Mouse (Mus musculus) forebrain, embryonic 12.5 days (tissue): Measurements from ENCODE around the gene Cxadr. TPM values are rescaled to one million over a fixed set of nuclear protein-coding genes. Genes with fewer than 3 reads are reported as not detected.
A peak's percentile ranks its signal among the peaks of the same experiment; 100 is the strongest.

Source experiments
- ATAC-seq: fragments of 200-750 bp; cut with Nextera tagmentation; 2 replicates; pipeline ENCODE4 v1.8.0; 2017; ENCODE audit warnings: moderate TSS enrichment; ENCODE audit not compliant: low FRiP score
- H3K27ac ChIP-seq: fragments of 300-500 bp; sonication (generic); 2 replicates; pipeline ENCODE4 v1.5.1; 2016; ENCODE audit warnings: mild to moderate bottlenecking
- H3K27me3 ChIP-seq: fragments of 300-500 bp; sonication (generic); 2 replicates; pipeline ENCODE4 v1.6.1; 2016; ENCODE audit warnings: mild to moderate bottlenecking
- H3K36me3 ChIP-seq: fragments of 300-500 bp; sonication (generic); replicated peaks from 2 replicates; pipeline ENCODE4 v1.6.1; 2016; ENCODE audit warnings: mild to moderate bottlenecking
- H3K4me1 ChIP-seq: fragments of 300-500 bp; sonication (generic); 2 replicates; pipeline ENCODE4 v1.6.1; 2016
- H3K4me2 ChIP-seq: fragments of 300-500 bp; sonication (generic); 2 replicates; pipeline ENCODE4 v1.6.1; 2016; ENCODE audit warnings: mild to moderate bottlenecking, moderate library complexity
- H3K4me3 ChIP-seq: fragments of 300-500 bp; sonication (generic); replicated peaks from 2 replicates; pipeline ENCODE4 v1.5.1; 2016; ENCODE audit warnings: mild to moderate bottlenecking
- H3K9ac ChIP-seq: fragments of 300-500 bp; sonication (generic); 2 replicates; pipeline ENCODE4 v1.6.1; 2016; ENCODE audit warnings: mild to moderate bottlenecking
- H3K9me3 ChIP-seq: fragments of 300-500 bp; sonication (generic); 2 replicates; pipeline ENCODE4 v1.6.1; 2016
- WGBS: fragments of 180-500 bp; shearing (Covaris S2); methylation state at CpG from one replicate; pipeline ENCODE4 v1.1.7; 2016; 5-methylcytosine and 5-hydroxymethylcytosine counted together
- polyA plus RNA-seq: library from polyadenylated mRNA; unstranded; fragments of >200 nt; fragmentation: Nextera tagmentation; extraction: Ambion mirVana; gene quantifications from 2 replicates; pipeline ENCODE4 v1.2.1, GENCODE M21; 2016

The Cxadr gene
- polyA plus RNA-seq, 1 experiment from 2014 or later: 108 TPM

GRCm38 (mm10) chr16:78375821-78376691 is 74.8 kb downstream of the Cxadr start:
- Histone ChIP-seq H3K9ac (peak overlapping the region; percentile 86), H3K4me2 (peak overlapping the region; percentile 68), H3K4me3 (peak overlapping the region; percentile 91), H3K36me3 (0 out of 2 replicates have a peak, but pooled peaks cover 6% of the 10 kb centered on the region), H3K27ac (peak overlapping the region; percentile 66), H3K9me3 (no peaks in the 10 kb centered on the region), H3K4me1 (peaks cover 17% of the 10 kb centered on the region), H3K27me3 (0 out of 2 replicates have a peak, but pooled peaks cover 3% of the 10 kb centered on the region)
- WGBS: under 1% methylated on average over 81 of the region's 100 CpGs
- ATAC-seq: peak; percentile 74

- Histone ChIP-seq H3K4me3 (peak within 1 kb of the TSS; percentile 91), H3K36me3 (0 out of 2 replicates have a peak, but pooled peaks cover 4% of the 10 kb centered on the region), H3K9ac (peak within 1 kb of the TSS; percentile 86), H3K27ac (peak within 1 kb of the TSS; percentile 66), H3K4me1 (peaks cover 17% of the 10 kb centered on the region), H3K9me3 (no peaks in the 10 kb centered on the region), H3K27me3 (0 out of 2 replicates have a peak, but pooled peaks cover 3% of the 10 kb centered on the region), H3K4me2 (peak within 1 kb of the TSS; percentile 68)
- peak; percentile 97 for ATAC-seq
- 2% methylated on average over 55 of the region's 57 CpGs for WGBS
Observed at GRCm38 (mm10) chr16:78376745-78377570, 75.7 kb downstream of the Cxadr start, which contains the start of gene Btg3. TSS of gene Btg3 (minus strand) at chr16:78377192.

- Histone ChIP-seq H3K4me1 (peaks cover 17% of the 10 kb centered on the region), H3K36me3 (no peaks in the 10 kb centered on the region), H3K9me3 (no peaks in the 10 kb centered on the region), H3K27me3 (0 out of 2 replicates have a peak, but pooled peaks cover 3% of the 10 kb centered on the region), H3K9ac (no peak overlapping the region), H3K4me2 (no peak overlapping the region), H3K27ac (no peak overlapping the region), H3K4me3 (no peak overlapping the region)
- WGBS: 94% methylated on average over 5 of the region's 5 CpGs
- ATAC-seq: no peak
Observed at GRCm38 (mm10) chr16:78378493-78378892, 77.2 kb downstream of the Cxadr start.

GRCm38 (mm10) chr16:78389122-78389521 is 87.8 kb downstream of the Cxadr start:
- H3K9me3 ChIP-seq: no peaks in the 10 kb centered on the region
- no peak overlapping the region for H3K4me3 ChIP-seq
- WGBS: 73% methylated on average over 4 of the region's 4 CpGs
- no peak overlapping the region for H3K4me2 ChIP-seq
- H3K27me3 ChIP-seq: no peaks in the 10 kb centered on the region
- no peaks in the 10 kb centered on the region; the same call in 1 of the 2 replicates for H3K4me1 ChIP-seq
- no peak overlapping the region for H3K27ac ChIP-seq
- no peaks in the 10 kb centered on the region for H3K36me3 ChIP-seq
- no peak overlapping the region for H3K9ac ChIP-seq
- ATAC-seq: no peak

GRCm38 (mm10) chr16:78389986-78390385 is 88.7 kb downstream of the Cxadr start:
- ATAC-seq: no peak
- no peaks in the 10 kb centered on the region; the same call in 1 of the 2 replicates for H3K4me1 ChIP-seq

GRCm38 (mm10) chr16:78391354-78391753 is 90.1 kb downstream of the Cxadr start:
- H3K4me2 ChIP-seq: no peak overlapping the region
- H3K4me3 ChIP-seq: no peak overlapping the region
- H3K36me3 ChIP-seq: no peaks in the 10 kb centered on the region
- H3K9me3 ChIP-seq: no peaks in the 10 kb centered on the region
- ATAC-seq: no peak
- no peak overlapping the region for H3K27ac ChIP-seq
- no peak overlapping the region for H3K9ac ChIP-seq
- no peaks in the 10 kb centered on the region; the same call in 1 of the 2 replicates for H3K4me1 ChIP-seq
- H3K27me3 ChIP-seq: no peaks in the 10 kb centered on the region
- WGBS: 67% methylated on average over 2 of the region's 2 CpGs

More at GRCm38 (mm10) chr16:78389986-78390385, 88.7 kb downstream of the Cxadr start:
- no peak overlapping the region for H3K9ac ChIP-seq
- 91% methylated on average over 3 of the region's 3 CpGs for WGBS
- H3K27ac ChIP-seq: no peak overlapping the region
- no peak overlapping the region for H3K4me2 ChIP-seq
- H3K27me3 ChIP-seq: no peaks in the 10 kb centered on the region
- H3K36me3 ChIP-seq: no peaks in the 10 kb centered on the region
- no peaks in the 10 kb centered on the region for H3K9me3 ChIP-seq
- H3K4me3 ChIP-seq: no peak overlapping the region

GRCm38 (mm10) chr16:78398734-78399133 is 97.4 kb downstream of the Cxadr start:
- Histone ChIP-seq H3K9ac (no peak overlapping the region), H3K27me3 (no peaks in the 10 kb centered on the region), H3K4me3 (no peak overlapping the region), H3K4me1 (no peaks in the 10 kb centered on the region), H3K27ac (no peak overlapping the region), H3K36me3 (no peaks in the 10 kb centered on the region), H3K4me2 (no peak overlapping the region), H3K9me3 (no peaks in the 10 kb centered on the region)
- 92% methylated on average over 6 of the region's 6 CpGs for WGBS
- ATAC-seq: no peak

GRCm38 (mm10) chr16:78399423-78399822 is 98.1 kb downstream of the Cxadr start:
- H3K4me2 ChIP-seq: no peak overlapping the region
- no peaks in the 10 kb centered on the region for H3K4me1 ChIP-seq
- no peak overlapping the region for H3K4me3 ChIP-seq
- ATAC-seq: no peak
- 88% methylated on average over 3 of the region's 3 CpGs for WGBS
- no peaks in the 10 kb centered on the region for H3K36me3 ChIP-seq
- H3K9me3 ChIP-seq: no peaks in the 10 kb centered on the region
- H3K27ac ChIP-seq: no peak overlapping the region
- H3K9ac ChIP-seq: no peak overlapping the region
- H3K27me3 ChIP-seq: no peaks in the 10 kb centered on the region

- 57% methylated on average over 2 of the region's 2 CpGs for WGBS
- Histone ChIP-seq H3K9ac (no peak overlapping the region), H3K4me1 (no peaks in the 10 kb centered on the region), H3K4me3 (no peak overlapping the region), H3K36me3 (no peaks in the 10 kb centered on the region), H3K27me3 (no peaks in the 10 kb centered on the region), H3K9me3 (no peaks in the 10 kb centered on the region), H3K4me2 (no peak overlapping the region), H3K27ac (no peak overlapping the region)
- no peak for ATAC-seq
Observed at GRCm38 (mm10) chr16:78402316-78402715, 101.0 kb downstream of the Cxadr start.

GRCm38 (mm10) chr16:78406657-78407056 is 105.4 kb downstream of the Cxadr start:
- no peak for ATAC-seq
- 81% methylated on average over 2 of the region's 2 CpGs for WGBS

GRCm38 (mm10) chr16:78407855-78408254 is 106.6 kb downstream of the Cxadr start:
- no peaks in the 10 kb centered on the region for H3K36me3 ChIP-seq
- H3K27me3 ChIP-seq: no peaks in the 10 kb centered on the region
- no peaks in the 10 kb centered on the region for H3K9me3 ChIP-seq
- H3K4me1 ChIP-seq: no peaks in the 10 kb centered on the region
- no peak for ATAC-seq
- WGBS: 94% methylated on average over 6 of the region's 6 CpGs
- H3K9ac ChIP-seq: no peak overlapping the region
- H3K27ac ChIP-seq: no peak overlapping the region
- no peak overlapping the region for H3K4me2 ChIP-seq
- H3K4me3 ChIP-seq: no peak overlapping the region

More at GRCm38 (mm10) chr16:78406657-78407056, 105.4 kb downstream of the Cxadr start:
- Histone ChIP-seq H3K36me3 (no peaks in the 10 kb centered on the region), H3K4me1 (no peaks in the 10 kb centered on the region), H3K9me3 (no peaks in the 10 kb centered on the region), H3K4me2 (no peak overlapping the region), H3K9ac (no peak overlapping the region), H3K4me3 (no peak overlapping the region), H3K27ac (no peak overlapping the region), H3K27me3 (no peaks in the 10 kb centered on the region)
